Mouse (Mus musculus): ENCODE results near the gene AI413582.

The AI413582 gene

GRCm38 (mm10) chr17:27565163-27565941, at the start of gene AI413582:
Gene AI413582 (minus strand): TSS chr17:27565756.
- DNase-seq (ENCODE audit: low spot score): peak; percentile 97

GRCm38 (mm10) chr17:27613016-27613415, 47.5 kb upstream of the AI413582 start:
- no peak for DNase-seq (ENCODE audit: low spot score)

- no peak for DNase-seq (ENCODE audit: low spot score)
Observed at GRCm38 (mm10) chr17:27611994-27612393, 46.4 kb upstream of the AI413582 start.

GRCm38 (mm10) chr17:27611519-27611884, 45.9 kb upstream of the AI413582 start:
- no peak for DNase-seq (ENCODE audit: low spot score)

DNA sequence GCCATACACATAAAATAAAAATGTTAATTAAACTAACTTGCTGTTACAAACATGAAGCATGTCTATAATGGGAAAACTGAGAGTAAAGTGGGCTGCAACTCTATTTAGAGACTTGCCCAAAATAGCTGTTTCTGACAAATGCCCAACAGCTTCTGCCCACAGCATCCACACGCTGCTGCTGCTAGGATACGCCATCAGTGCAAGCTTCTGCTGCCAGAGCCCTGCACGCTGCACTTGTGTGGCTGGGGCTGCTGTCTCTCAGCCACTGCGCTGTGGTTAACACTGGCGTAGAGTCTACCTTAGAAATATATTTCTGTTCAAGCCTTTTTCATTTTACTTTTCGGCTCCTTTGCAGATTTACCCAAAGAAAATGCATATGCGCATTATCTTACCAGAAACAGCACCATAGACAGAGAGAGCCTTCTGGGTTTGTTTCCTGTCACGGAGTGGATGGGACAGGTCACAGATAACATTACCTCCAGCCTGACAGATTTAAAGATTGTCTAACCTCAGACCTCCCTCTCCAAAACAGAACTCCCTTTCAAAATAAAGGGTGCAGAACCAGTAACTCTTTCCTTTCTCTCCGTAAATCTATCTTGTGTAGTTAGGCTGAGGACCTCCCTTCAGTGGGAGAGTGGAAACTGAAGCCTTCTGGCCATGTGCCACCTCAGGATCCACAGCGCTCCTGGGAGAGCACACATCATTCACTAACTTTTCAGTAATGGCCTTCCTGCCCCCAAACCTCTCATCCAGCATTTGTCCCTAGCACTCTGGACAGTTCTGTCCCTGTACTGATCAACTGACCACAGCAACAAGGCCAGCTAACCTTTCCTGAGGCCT, 45.3 kb upstream of the AI413582 start:
- DNase-seq (ENCODE audit: low spot score): no peak

DNA sequence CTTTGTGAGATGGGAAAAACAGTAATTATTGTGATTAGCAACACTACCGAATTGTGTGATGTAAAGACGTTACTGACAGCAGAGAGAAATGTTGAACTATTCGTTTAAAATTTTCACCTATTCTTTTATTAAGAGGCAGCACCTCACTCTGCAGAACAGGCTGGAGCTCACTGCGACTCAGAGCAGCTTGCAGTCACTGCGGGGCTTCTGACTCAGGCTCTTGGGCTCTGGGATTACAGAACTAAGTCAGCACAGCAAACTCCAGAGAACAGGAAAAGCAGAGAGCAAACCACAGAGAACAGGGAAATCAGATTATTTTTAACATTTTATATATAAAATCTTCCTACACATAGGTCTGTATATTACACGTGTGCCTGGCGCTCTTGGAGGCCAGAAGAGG, 44.0 kb upstream of the AI413582 start:
- DNase-seq (ENCODE audit: low spot score): no peak

DNA sequence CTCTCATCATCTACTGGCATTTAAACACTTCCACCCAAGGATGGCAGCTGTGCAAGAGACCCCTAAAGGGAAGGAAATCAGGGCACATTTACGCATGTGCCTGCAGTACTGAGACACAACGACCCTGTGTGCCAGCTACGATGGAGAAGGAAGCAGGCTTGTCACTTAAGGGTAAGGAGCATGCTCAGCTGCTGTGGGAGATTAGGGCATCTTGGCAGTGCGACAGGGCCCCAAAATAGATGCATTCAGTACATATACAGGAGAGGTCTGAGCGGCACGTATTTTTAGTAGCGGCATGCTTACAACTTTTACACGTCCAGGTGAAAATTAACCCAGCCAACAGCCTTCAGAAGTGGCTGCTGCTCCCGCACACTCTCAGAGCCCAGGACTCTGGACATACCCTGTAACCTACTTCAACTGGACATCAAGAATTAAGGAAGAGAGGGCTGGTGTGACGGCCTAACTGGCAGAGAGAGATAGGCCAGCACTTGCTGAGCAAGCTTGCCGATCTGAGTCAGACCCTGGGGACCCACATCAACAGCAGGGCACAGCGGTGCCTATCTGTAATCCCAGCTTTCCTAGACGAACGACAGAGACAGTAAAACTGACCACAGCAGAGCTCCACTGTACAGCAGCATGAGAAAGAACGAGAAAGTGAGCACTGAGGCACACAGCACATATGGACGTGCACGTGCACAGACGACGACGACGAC, 38.1 kb upstream of the AI413582 start:
- DNase-seq (ENCODE audit: low spot score): no peak

DNA sequence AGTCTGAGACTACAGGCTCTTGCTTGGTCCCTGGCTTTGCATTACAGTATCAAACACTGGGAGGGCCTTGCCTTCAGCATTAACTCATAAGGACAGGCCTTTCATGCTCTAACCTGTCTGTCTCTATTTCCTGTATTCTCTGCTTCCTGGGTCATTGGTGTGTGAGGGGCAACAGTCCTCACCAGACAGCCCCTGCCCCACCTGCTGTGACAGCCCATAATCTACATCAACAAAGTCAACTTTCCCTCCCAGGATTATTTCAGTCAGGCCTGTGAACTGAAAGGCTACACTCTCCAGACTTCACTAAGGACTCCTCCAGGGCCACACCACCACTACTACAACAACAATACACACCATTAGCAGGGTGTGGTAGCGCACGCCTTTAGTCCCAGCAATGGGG, 37.5 kb upstream of the AI413582 start:
- no peak for DNase-seq (ENCODE audit: low spot score)

DNA sequence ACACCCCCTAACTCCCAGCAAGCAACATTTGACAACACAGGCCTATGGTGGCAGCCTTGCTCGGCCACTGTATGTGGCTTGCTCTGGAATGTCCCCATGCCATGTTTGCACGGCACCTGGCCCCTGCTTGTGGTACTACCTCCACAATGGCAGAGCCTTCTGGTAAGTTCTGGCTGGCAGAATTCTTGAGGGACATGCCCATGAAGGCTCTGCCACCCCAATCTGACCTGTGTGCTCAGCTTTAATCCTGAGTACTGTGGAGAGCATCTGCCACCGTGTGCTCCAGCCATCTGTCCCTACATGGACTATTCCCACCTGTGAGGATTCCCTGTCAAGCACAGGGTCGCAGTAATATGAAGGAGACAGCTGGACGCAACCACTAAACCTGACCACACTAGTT, 35.3 kb upstream of the AI413582 start:
- DNase-seq (ENCODE audit: low spot score): no peak

GRCm38 (mm10) chr17:27600286-27600685, 34.7 kb upstream of the AI413582 start:
- no peak for DNase-seq (ENCODE audit: low spot score)

GRCm38 (mm10) chr17:27596376-27597190, 31.0 kb upstream of the AI413582 start:
- no peak for DNase-seq (ENCODE audit: low spot score)

GRCm38 (mm10) chr17:27595659-27596375, 30.3 kb upstream of the AI413582 start:
- no peak for DNase-seq (ENCODE audit: low spot score)

DNA sequence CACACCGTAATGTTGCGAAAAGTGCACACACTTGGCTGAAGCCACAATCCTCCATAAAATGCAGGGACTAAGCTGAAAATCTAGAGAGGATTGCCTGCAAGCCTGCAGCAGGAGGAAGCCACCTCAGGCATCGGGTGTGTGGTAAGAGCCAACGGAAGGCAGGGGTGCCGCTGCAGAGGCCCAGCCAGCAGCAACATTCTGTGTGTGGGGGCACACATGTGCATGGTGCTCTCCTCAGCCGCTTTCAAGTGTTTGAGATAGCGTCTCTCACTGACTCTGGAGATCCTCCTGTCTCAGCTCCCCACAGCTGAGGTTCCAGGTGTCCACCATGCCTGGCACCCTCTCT, 27.0 kb upstream of the AI413582 start:
- DNase-seq (ENCODE audit: low spot score): no peak

DNA sequence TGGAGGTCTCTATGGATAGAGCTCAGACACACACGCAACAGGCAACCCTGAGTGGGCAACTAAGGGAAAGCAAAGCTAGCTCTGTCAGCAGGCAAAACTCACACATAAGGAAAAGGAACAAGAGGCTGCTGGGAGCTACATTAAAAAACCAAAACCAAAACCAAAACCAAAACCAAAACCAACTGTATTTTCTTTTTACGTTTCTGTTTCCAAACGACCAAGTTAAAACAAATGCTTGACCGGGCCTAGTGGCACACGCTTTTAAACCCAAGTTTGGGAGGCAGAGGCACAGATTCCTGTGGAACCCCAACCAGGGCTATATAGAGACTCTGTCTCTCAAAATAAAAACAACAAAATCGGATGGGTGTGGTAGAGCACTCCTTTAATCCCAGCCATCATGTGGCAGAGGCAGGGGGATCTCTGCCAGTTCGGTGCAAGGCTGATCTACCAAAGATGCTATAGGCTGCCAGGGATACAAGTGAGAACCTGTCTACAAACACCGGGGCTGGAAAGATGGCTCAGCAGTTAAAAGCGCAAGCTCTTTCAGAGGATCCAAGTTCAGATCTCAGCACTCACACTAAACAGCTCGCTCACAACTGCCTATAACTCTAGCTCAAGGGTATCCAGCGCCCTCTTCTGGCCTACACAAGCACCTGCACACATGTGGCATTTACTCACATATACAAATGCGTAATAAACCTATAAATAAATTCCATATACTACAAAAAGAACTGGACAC, 26.4 kb upstream of the AI413582 start:
- DNase-seq (ENCODE audit: low spot score): no peak

GRCm38 (mm10) chr17:27588231-27588630, 22.7 kb upstream of the AI413582 start:
- no peak for DNase-seq (ENCODE audit: low spot score)

DNA sequence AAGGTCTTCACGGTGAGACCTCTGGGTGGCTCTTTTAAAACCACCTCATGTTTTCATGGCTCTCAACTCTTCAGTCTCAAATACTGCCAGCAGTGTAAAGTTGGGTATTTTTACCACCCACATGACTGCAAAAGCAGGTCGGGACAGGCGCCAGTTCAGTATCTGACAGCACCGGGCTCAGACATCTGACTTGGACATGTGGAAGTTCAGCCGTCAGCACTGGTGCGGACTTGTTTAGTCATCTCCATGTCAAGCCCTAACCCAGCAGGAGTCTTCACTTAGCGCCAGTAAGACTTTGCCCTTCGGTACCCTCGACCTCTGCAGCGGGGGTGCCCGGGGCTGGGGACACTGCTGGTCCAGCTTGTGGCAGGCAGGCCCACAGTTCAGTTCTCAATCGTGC, 21.7 kb upstream of the AI413582 start:
- no peak for DNase-seq (ENCODE audit: low spot score)

GRCm38 (mm10) chr17:27586661-27587060, 21.1 kb upstream of the AI413582 start:
- DNase-seq (ENCODE audit: low spot score): no peak

- DNase-seq (ENCODE audit: low spot score): no peak
Observed at GRCm38 (mm10) chr17:27583185-27583894, 17.8 kb upstream of the AI413582 start.

DNA sequence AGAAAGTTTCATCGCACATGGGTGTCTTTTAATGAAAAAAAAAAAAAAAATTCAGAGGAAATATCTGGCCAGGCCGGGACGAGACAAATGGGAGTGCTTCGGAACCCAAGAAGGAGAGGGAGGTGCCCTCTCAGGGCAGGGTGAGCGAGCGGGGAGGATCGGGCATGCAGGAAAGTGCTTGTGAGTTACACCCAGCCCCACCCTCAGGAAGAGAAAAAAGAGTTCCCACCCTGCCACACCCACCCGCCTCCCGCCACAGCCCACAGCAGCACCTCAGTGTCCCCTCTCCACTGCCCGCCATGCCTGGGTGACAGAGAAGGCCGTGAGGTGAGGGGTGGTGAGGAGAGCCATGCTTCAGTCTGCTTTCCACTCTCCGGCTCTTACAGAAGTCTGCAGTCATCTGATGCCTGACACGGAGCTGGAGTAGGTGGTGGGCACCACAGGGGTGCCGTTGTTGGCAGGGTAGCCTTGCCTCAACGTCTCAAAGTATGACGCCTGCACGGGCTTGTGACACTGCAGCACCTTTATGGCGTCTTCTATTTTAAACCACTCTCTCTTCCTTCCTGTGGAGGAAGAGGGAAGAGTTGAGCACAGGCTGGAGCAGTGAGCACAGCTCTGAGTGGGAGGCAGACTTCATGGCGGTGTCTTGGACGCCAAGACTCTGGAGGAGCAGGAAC, 15.0 kb upstream of the AI413582 start:
- no peak for DNase-seq (ENCODE audit: low spot score)

All from ovary, postnatal 10 days (tissue).